Mouse (Mus musculus) bone marrow macrophage, adult 2 months (primary cell): ENCODE measurements around the gene Plxnb2.

Experiments
- CTCF ChIP-seq: IDR thresholded peaks from 2 replicates; pipeline ENCODE4 v1.5.1; 2012; ENCODE audit warnings: low read depth, mild to moderate bottlenecking, low read length, moderate library complexity
- POLR2A ChIP-seq: IDR thresholded peaks from 2 replicates; pipeline ENCODE4 v1.6.1; 2012; ENCODE audit warnings: mild to moderate bottlenecking, low read depth, low read length, borderline replicate concordance

- no peak for TF ChIP-seq POLR2A
- TF ChIP-seq CTCF = no peak
Observed at GRCm38 (mm10) chr15:89126622-89127021, 54.0 kb downstream of the Plxnb2 start.
